Mouse (Mus musculus) midbrain, embryonic 13.5 days (tissue): ENCODE results near the gene Chchd3. TPM values are rescaled to one million over a fixed set of nuclear protein-coding genes. Genes with fewer than 3 reads are reported as not detected.

Experiments used
- ATAC-seq: fragments of 200-750 bp; cut with Nextera tagmentation; 2 replicates; pipeline ENCODE4 v1.8.0; 2017; ENCODE audit warnings: mild to moderate bottlenecking, moderate TSS enrichment, moderate library complexity
- H3K27ac ChIP-seq: fragments of 300-500 bp; sonication (generic); 2 replicates; pipeline ENCODE4 v1.5.1; 2015; ENCODE audit warnings: inconsistent platforms, mild to moderate bottlenecking, moderate library complexity
- H3K27me3 ChIP-seq: fragments of 300-500 bp; sonication (generic); 2 replicates; pipeline ENCODE4 v1.6.1; 2015; ENCODE audit warnings: mild to moderate bottlenecking, inconsistent platforms
- H3K36me3 ChIP-seq: fragments of 300-500 bp; sonication (generic); 2 replicates; pipeline ENCODE4 v1.6.1; 2015; ENCODE audit warnings: mild to moderate bottlenecking, inconsistent platforms
- H3K4me1 ChIP-seq: fragments of 300-500 bp; sonication (generic); replicated peaks from 2 replicates; pipeline ENCODE4 v1.6.1; 2015; ENCODE audit warnings: inconsistent platforms
- H3K4me2 ChIP-seq: fragments of 300-500 bp; sonication (generic); replicated peaks from 2 replicates; pipeline ENCODE4 v1.6.1; 2015; ENCODE audit warnings: moderate library complexity, mild to moderate bottlenecking, inconsistent platforms
- H3K4me3 ChIP-seq: fragments of 300-500 bp; sonication (generic); replicated peaks from 2 replicates; pipeline ENCODE4 v1.5.1; 2015; ENCODE audit warnings: mild to moderate bottlenecking, inconsistent platforms
- H3K9ac ChIP-seq: fragments of 300-500 bp; sonication (generic); replicated peaks from 2 replicates; pipeline ENCODE4 v1.6.1; 2015; ENCODE audit warnings: mild to moderate bottlenecking, inconsistent platforms
- H3K9me3 ChIP-seq: fragments of 300-500 bp; sonication (generic); 2 replicates; pipeline ENCODE4 v1.6.1; 2016; ENCODE audit warnings: mild to moderate bottlenecking, inconsistent platforms
- WGBS: fragments of 180-500 bp; shearing (Covaris S2); methylation state at CpG from one replicate; pipeline ENCODE4 v1.1.7; 2015; 5-methylcytosine and 5-hydroxymethylcytosine counted together
- polyA plus RNA-seq: library from polyadenylated mRNA; unstranded; fragments of >200 nt; fragmentation: Nextera tagmentation; extraction: Ambion mirVana; gene quantifications from 2 replicates; pipeline ENCODE4 v1.2.1, GENCODE M21; 2015

Chchd3 gene
- polyA plus RNA-seq, 1 experiment from 2014 or later, result 117 TPM

DNA sequence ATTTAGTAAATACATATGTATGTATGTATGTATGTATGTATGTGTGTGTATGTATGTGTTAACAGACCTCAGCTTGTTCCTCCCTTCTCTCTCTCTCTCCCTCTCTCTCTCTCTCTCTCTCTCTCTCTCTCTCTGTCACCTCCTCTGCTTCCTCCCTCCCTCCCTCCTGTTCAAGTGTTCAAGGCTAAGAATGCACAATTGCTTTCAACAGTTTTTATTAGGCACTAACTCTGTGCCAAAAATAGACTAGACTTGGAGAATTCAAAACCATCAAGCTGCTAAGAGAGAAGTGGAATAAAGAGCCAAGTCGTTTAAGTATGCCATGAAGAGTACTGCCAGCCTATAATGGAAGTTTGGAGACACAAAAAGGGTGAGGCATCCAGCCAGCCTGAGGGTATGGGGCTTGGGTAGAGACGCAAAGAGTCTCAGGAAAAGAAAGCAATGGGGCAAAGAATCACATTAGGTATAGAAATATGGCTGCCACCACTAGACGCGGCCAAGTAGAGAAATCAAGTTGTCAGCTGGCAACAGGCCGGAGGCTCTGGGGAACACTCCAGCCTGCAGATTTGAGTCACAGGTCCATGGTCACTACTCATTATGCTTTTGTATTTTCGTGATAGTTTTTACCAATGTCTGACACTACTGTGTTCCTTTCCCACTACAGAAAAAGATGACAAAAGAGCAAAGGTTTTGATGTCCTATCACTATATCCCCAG, 10.2 kb downstream of the Chchd3 start:
- no peak overlapping the region for H3K9ac ChIP-seq
- 90% methylated on average over 6 of the region's 6 CpGs for WGBS
- H3K4me1 ChIP-seq, result no peaks in the 10 kb centered on the region
- no peaks in the 10 kb centered on the region for H3K9me3 ChIP-seq
- H3K4me2 ChIP-seq, result no peak overlapping the region
- H3K27me3 ChIP-seq, result no peaks in the 10 kb centered on the region
- H3K36me3 ChIP-seq, result peaks cover 17% of the 10 kb centered on the region
- no peak overlapping the region for H3K27ac ChIP-seq
- ATAC-seq, result no peak
- H3K4me3 ChIP-seq, result no peak overlapping the region

DNA sequence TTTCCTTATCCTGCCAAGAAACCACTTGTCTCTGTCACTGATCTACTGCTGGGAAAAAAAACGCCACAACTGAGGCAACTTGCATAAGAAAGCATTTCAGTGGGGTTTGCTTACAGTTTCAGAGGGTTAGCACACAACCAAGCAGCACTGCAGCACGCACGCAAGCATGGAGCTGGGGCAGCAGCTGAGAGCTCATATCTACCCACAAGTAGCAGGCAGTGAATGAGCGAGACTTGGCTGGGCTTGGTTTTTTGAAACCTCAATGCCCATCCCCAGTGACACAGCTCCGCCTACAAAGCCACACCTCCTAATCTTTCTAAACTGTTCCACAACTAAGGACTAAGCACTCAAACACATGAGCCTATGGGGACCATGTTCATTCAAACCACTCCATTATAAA, 16.6 kb downstream of the Chchd3 start:
- H3K4me1 ChIP-seq, result no peaks in the 10 kb centered on the region
- peaks cover 36% of the 10 kb centered on the region for H3K36me3 ChIP-seq
- 90% methylated on average over 5 of the region's 5 CpGs for WGBS
- no peak overlapping the region for H3K9ac ChIP-seq
- no peak overlapping the region for H3K4me3 ChIP-seq
- ATAC-seq, result no peak
- no peak overlapping the region for H3K4me2 ChIP-seq
- no peaks in the 10 kb centered on the region for H3K9me3 ChIP-seq
- H3K27ac ChIP-seq, result no peak overlapping the region
- H3K27me3 ChIP-seq, result no peaks in the 10 kb centered on the region

DNA sequence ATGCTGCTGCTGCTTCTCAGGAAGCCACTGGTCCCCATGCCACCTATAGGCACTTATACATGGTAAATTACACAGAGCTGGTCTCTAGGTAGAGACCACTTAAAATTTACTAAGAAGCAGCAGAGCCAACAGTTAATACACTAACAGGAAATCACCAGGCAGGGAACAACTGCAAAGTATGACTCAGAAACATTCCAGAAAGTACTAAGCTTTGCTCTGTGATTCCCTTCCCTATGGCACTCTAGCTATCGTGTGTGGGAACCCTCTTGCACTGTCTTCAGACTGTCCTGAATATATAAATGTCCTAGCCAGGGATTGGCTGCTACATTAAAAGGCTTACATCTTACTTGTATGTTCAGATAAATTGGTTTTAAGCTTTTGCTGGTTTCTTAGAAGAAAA, 17.2 kb downstream of the Chchd3 start:
- H3K4me3 ChIP-seq, result no peak overlapping the region
- no peak overlapping the region for H3K4me2 ChIP-seq
- no peak overlapping the region for H3K9ac ChIP-seq
- no peak overlapping the region for H3K27ac ChIP-seq
- H3K27me3 ChIP-seq, result no peaks in the 10 kb centered on the region
- 0 out of 2 replicates have a peak, but pooled peaks cover 4% of the 10 kb centered on the region for H3K4me1 ChIP-seq
- H3K9me3 ChIP-seq, result no peaks in the 10 kb centered on the region
- WGBS, result 88% methylated on average over 1 of the region's 1 CpGs
- H3K36me3 ChIP-seq, result peaks cover 30% of the 10 kb centered on the region
- ATAC-seq, result no peak

DNA sequence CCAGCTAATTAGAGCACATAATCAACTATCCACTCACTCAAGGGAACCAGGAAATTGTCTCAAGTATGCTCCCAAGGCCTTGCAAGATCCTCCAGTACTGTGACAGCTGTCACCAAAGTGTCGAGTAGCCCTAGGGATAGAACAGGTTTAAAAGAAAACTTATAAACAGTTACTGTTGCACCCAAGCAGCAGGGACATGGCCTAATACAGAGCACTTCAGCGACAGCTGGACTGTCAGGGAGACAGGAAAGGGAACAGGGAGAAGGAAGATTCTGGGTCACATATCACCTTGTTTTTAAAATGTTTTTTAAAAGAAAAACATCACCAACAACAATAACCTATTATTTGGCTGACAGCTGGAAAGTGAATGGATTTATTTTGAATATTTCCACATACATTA, 18.1 kb downstream of the Chchd3 start:
- H3K9me3 ChIP-seq, result no peaks in the 10 kb centered on the region
- H3K27ac ChIP-seq, result no peak overlapping the region
- H3K4me2 ChIP-seq, result no peak overlapping the region
- no peaks in the 10 kb centered on the region for H3K27me3 ChIP-seq
- peaks cover 29% of the 10 kb centered on the region for H3K36me3 ChIP-seq
- 84% methylated on average over 2 of the region's 2 CpGs for WGBS
- no peak overlapping the region for H3K9ac ChIP-seq
- ATAC-seq, result no peak
- peaks cover 10% of the 10 kb centered on the region for H3K4me1 ChIP-seq
- no peak overlapping the region for H3K4me3 ChIP-seq

DNA sequence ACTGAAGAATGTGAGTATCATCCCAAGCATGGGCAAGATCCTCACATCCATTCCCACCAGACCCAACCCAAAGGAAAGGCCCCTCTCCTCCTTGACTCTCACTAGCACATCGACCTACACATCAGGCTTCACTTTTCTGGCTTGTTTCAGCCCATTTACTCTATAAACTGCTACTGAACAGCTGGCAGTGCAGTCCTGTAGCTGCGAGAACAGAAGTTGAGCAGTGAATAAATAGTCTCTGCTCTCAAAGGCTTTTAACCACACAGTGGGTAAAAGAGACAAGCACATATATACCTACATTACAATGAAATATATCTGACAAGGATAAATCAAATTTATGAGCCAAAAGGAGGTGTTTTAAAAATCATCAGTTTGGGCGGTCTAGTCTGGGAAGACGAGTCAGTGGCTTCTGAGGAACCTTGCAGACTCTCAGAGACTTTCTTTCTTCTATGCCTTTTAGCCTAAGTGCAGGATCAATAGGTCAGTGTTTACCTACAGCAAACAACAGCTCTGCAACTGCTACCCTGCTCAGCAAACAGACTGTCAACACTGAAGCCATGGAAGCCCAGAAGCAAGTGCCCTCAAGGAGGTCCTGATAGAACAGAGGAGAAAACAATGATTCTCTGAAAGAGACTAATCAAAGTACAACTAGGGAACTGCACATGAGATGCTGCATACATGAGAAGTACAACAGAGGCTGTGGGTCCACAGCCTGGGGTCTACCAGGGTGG, 19.5 kb downstream of the Chchd3 start:
- Histone ChIP-seq H3K9ac (no peak overlapping the region), H3K27ac (no peak overlapping the region), H3K4me2 (no peak overlapping the region), H3K27me3 (no peaks in the 10 kb centered on the region), H3K9me3 (no peaks in the 10 kb centered on the region), H3K4me1 (peaks cover 16% of the 10 kb centered on the region), H3K4me3 (no peak overlapping the region), H3K36me3 (peaks cover 29% of the 10 kb centered on the region)
- WGBS, result 88% methylated on average over 4 of the region's 4 CpGs
- no peak for ATAC-seq

DNA sequence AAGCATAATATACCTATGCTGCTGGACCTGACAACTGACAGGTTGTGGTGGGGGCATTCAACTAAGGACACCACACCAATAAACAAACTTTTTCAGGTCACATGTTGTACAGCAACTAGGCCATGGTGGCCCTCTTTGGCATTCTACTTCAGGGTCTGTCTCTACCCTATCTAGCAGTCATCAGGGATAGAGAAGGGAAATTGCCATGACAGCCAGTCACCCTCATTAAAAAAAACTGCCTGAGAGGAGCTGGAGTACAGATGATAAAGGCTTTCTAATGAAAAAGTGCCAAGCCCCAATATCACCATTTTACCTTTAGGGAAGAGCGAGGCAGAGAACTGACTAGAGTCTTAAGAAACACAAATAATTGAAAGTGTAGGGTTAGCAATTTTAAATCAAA, 27.5 kb downstream of the Chchd3 start:
- Histone ChIP-seq H3K9ac (no peak overlapping the region), H3K4me1 (peaks cover 15% of the 10 kb centered on the region), H3K4me2 (no peak overlapping the region), H3K27ac (no peak overlapping the region), H3K36me3 (no peaks in the 10 kb centered on the region), H3K27me3 (no peaks in the 10 kb centered on the region), H3K4me3 (no peak overlapping the region), H3K9me3 (no peaks in the 10 kb centered on the region)
- no peak for ATAC-seq
- WGBS, result 96% methylated on average over 1 of the region's 1 CpGs

DNA sequence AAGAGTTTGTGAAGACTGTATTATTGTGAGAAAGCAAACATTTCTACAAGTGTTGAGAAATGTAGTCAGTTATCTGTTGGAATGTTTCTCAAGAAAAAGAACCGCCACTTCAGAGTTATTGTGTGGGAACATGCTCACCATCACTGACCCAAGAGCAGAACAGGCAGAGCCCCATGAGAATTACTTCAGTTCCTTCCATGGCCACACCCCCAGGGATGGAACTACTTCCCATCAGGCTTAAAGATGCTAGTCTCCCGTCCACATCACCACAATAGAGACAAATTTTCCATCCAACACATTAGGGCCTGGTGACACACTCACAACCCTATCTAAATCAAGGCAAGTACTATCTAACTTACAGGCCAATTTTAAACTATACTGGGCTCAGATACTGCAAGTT, 28.4 kb downstream of the Chchd3 start:
- ATAC-seq, result no peak
- H3K27ac ChIP-seq, result no peak overlapping the region
- 82% methylated on average over 2 of the region's 2 CpGs for WGBS

DNA sequence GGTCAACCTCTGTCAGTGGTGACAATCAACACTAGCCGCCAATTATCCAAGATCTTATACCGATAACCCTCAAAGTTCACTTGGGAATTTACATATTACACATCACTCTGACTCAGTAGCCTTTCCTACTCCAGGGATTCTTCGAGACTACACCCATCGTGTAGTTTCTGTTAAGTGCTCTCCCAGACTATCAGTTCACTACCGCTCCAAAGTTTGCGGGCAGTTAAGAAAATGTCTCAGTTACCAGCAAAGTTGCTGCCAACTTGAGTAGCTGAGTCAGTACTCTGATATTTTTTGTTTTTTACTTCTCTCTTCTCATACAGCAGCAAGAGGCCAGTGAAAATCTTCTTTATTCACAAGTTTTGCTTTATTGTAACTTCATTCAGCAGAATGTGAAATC, 31.8 kb downstream of the Chchd3 start:
- Histone ChIP-seq H3K9me3 (no peaks in the 10 kb centered on the region), H3K4me1 (no peaks in the 10 kb centered on the region), H3K36me3 (no peaks in the 10 kb centered on the region), H3K9ac (no peak overlapping the region), H3K4me3 (no peak overlapping the region), H3K27ac (no peak overlapping the region), H3K27me3 (no peaks in the 10 kb centered on the region), H3K4me2 (no peak overlapping the region)
- ATAC-seq, result no peak
- WGBS, result 93% methylated on average over 6 of the region's 6 CpGs

More for the DNA sequence above, 28.4 kb downstream of the Chchd3 start:
- H3K4me2 ChIP-seq, result no peak overlapping the region
- H3K9me3 ChIP-seq, result no peaks in the 10 kb centered on the region
- no peak overlapping the region for H3K4me3 ChIP-seq
- H3K9ac ChIP-seq, result no peak overlapping the region
- no peaks in the 10 kb centered on the region for H3K27me3 ChIP-seq
- peaks cover 7% of the 10 kb centered on the region; the same call in 1 of the 2 replicates for H3K4me1 ChIP-seq
- no peaks in the 10 kb centered on the region for H3K36me3 ChIP-seq

DNA sequence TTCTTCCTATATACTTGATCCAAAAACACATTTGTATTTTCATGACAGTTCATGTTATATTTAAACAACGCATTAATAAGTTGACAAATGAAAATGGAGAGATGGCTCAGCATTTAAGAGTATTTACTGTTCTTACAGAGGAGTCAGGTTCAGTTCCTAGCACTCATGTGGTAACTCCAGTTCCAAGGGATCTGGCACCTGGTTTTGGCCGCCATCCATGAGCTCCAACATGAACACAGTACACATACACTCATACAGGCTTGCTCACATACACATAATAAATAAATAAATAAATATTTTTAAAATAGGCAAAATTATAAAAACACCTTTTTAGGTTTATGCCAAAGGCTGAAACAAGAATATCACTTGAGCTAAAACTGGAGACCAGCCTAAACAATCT, 35.0 kb downstream of the Chchd3 start:
- H3K27ac ChIP-seq, result no peak overlapping the region
- no peak for ATAC-seq
- no peak overlapping the region for H3K4me2 ChIP-seq
- 98% methylated on average over 2 of the region's 2 CpGs for WGBS
- no peaks in the 10 kb centered on the region for H3K4me1 ChIP-seq
- H3K36me3 ChIP-seq, result no peaks in the 10 kb centered on the region
- H3K9me3 ChIP-seq, result no peaks in the 10 kb centered on the region
- no peaks in the 10 kb centered on the region for H3K27me3 ChIP-seq
- H3K9ac ChIP-seq, result no peak overlapping the region
- no peak overlapping the region for H3K4me3 ChIP-seq

DNA sequence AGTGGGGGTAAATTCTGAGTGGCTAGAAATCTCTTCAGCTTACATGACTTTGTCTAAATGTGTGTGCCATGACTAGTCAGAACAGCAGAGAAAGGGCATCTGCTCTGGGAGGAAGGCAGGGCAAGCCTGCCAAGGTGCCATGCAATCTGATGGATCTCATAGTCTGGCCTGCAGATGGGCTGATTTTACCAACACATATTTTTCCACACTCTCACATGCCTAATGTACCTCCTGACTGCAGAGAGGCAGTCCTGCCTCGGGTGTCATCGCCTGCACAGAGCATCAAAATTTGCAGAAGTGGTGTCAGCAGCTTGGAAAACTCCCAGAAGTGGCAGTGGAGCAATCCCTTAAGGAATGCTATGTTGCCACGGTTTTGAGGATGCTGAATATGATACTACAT, 55.5 kb downstream of the Chchd3 start:
- no peak for ATAC-seq
- Histone ChIP-seq H3K4me3 (no peak overlapping the region), H3K9ac (no peak overlapping the region), H3K9me3 (no peaks in the 10 kb centered on the region), H3K4me1 (0 out of 2 replicates have a peak, but pooled peaks cover 8% of the 10 kb centered on the region), H3K36me3 (peaks cover 4% of the 10 kb centered on the region; the same call in 1 of the 2 replicates), H3K4me2 (no peak overlapping the region), H3K27ac (no peak overlapping the region), H3K27me3 (no peaks in the 10 kb centered on the region)
- 86% methylated on average over 3 of the region's 3 CpGs for WGBS

DNA sequence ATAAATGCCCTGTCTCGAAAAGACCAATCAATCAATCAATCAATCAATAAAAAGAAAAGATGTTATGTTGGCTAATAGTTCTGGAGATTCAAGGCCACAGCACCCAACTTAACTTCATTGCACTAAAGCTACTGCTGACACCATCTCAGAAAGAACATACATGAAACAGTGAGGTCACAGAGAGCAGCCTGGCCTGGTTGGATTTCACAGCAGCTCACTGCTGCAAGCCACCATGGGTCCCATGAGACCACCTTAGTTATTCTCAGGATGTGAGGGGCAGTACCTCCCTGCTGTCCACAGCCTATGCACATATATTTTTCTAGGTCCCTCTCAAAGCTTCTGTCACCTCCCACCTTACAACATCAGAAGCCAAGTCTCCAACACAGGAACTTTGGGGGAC, 57.1 kb downstream of the Chchd3 start:
- 95% methylated on average over 1 of the region's 1 CpGs for WGBS
- Histone ChIP-seq H3K9me3 (no peaks in the 10 kb centered on the region), H3K36me3 (peaks cover 4% of the 10 kb centered on the region; the same call in 1 of the 2 replicates), H3K4me1 (0 out of 2 replicates have a peak, but pooled peaks cover 8% of the 10 kb centered on the region), H3K4me2 (no peak overlapping the region), H3K27me3 (no peaks in the 10 kb centered on the region), H3K9ac (no peak overlapping the region), H3K4me3 (no peak overlapping the region), H3K27ac (no peak overlapping the region)
- ATAC-seq, result no peak

DNA sequence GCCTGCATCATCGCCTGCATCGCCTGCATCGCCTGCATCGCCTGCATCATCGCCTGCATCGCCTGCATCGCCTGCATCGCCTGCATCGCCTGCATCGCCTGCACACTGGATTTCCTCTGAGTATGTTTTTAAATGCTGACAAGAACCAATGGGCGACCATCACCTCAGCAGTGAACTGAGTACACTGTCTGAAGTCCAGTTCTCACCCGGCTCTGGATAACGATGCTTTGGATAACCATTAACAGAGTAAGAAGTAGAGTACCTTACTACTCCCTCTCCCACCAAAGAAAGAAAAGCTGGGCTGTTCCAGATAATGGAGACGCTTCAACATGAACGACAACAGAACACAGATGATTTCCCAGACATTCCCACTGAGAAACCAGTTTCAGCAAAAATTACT, 58.8 kb downstream of the Chchd3 start:
- no peak overlapping the region for H3K4me3 ChIP-seq
- H3K9me3 ChIP-seq, result no peaks in the 10 kb centered on the region
- H3K27me3 ChIP-seq, result no peaks in the 10 kb centered on the region
- H3K36me3 ChIP-seq, result no peaks in the 10 kb centered on the region
- no peak for ATAC-seq
- H3K27ac ChIP-seq, result no peak overlapping the region
- WGBS, result 94% methylated on average over 15 of the region's 15 CpGs
- no peak overlapping the region for H3K9ac ChIP-seq
- H3K4me2 ChIP-seq, result no peak overlapping the region
- H3K4me1 ChIP-seq, result peaks cover 11% of the 10 kb centered on the region; the same call in 1 of the 2 replicates
